Mouse (Mus musculus) small intestine, adult 2 months (tissue): ENCODE data around the gene Chrm4.

Experiments
- CTCF ChIP-seq: fragments of 200-500 bp; IDR thresholded peaks from 2 replicates; pipeline ENCODE4 v1.5.1; 2012; ENCODE audit warnings: low read depth, mild to moderate bottlenecking, control low read depth, inconsistent platforms, low read length, moderate library complexity, mixed read lengths; ENCODE audit not compliant: insufficient replicate concordance, insufficient read length; ENCODE audit errors: extremely low read depth
- POLR2A ChIP-seq: fragments of 200-500 bp; IDR thresholded peaks from 2 replicates; pipeline ENCODE4 v1.6.1; 2012; ENCODE audit warnings: low read depth, mild to moderate bottlenecking, control low read depth, inconsistent platforms, low read length, moderate library complexity

DNA sequence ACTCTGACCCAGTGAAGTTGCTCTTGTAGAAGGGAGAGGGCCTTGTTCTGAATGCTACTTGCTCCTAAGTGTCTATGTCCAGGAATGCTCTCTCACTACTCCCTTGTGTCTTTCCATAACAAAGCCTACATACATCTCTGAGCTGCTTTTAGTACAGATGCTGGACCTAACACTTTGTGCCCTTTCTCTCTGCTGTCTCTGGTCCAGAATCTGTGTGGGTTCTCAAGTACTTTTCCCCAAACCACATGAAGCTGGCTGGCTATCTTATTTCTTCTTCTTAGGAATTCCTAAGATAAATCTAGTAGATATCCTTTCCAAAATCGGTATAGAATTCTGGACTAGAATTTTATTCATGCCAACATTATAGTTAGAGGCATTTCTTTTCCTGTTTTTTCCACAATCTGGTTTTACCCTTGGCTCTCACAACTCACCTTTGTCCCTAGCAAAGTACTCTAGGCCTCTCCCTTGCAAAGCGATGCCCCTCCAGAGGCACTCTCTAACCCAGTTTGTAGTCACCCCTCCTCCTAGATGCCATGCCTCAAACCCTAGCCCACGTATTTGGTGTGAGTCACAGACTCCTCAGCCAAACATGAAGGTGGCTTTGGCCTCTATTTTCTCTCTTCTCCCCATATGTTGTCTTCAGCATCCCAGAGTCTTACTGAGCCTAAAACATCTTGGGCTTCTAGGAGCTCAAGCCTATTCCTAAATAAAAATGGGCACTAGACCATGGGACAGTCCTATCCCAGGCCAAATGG lies 23.7 kb upstream of the Chrm4 start:
- TF ChIP-seq CTCF, result no peak
- no peak for TF ChIP-seq POLR2A
